ENCODE assay signal across 8 mouse cellular contexts in genomic region chr3:79261816-79262316, GRCm38 (mm10). TPM values are rescaled to one million over a fixed set of nuclear protein-coding genes. Genes with fewer than 3 reads are reported as not detected.
DNase-seq lines count a peak whose midpoint lies in the region; ATAC-seq and TF ChIP-seq lines count a peak whose summit lies in the region.

No protein-coding gene starts in this region.

- H3K4me1 ChIP-seq in kidney, postnatal 0 days (replicated peaks; ENCODE audit: insufficient read depth, low read length): no peaks in the 10 kb centered on the region
- H3K4me1 ChIP-seq in hindbrain, embryonic 13.5 days (replicated peaks): peaks cover 9% of the 10 kb centered on the region; the same call in 1 of the 2 replicates

- peak; percentile 50 for DNase-seq in gastrocnemius, postnatal 25 days
- DNase-seq in gastrocnemius, adult 18-20 months (ENCODE audit: low spot score): no peak
- peak; percentile 30 for DNase-seq in cerebellum, adult 9-11 months
- DNase-seq in kidney, postnatal 0 days (ENCODE audit: low spot score): peak; percentile 37
- DNase-seq in lung, postnatal 25 days (ENCODE audit: low spot score): peak; percentile 45
- DNase-seq in layer of hippocampus, adult 9-11 months: no peak
- DNase-seq in spleen, adult 12 weeks (ENCODE audit: low spot score): no peak

- no peaks in the 10 kb centered on the region for H3K9me3 ChIP-seq in kidney, postnatal 0 days (replicated peaks; ENCODE audit: low read length)
- no peaks in the 10 kb centered on the region for H3K9me3 ChIP-seq in hindbrain, embryonic 13.5 days

- 80% methylated on average over 6 of the region's 6 CpGs for WGBS in kidney, postnatal 0 days
- WGBS in hindbrain, embryonic 13.5 days: 76% methylated on average over 6 of the region's 6 CpGs

- H3K27ac ChIP-seq in kidney, postnatal 0 days: 0 out of 2 replicates have a peak overlapping the region, but pooled peaks have one; percentile 2
- H3K27ac ChIP-seq in hindbrain, embryonic 13.5 days: no peak overlapping the region

- no peak overlapping the region for H3K4me3 ChIP-seq in kidney, postnatal 0 days (replicated peaks; ENCODE audit: low read depth, low read length)
- H3K4me3 ChIP-seq in hindbrain, embryonic 13.5 days: no peak overlapping the region

- TF ChIP-seq CTCF in kidney, postnatal 0 days (IDR thresholded peaks at IDR 0.05; ENCODE audit: low read depth): no peak

- peak; percentile 88 for ATAC-seq in kidney, postnatal 0 days (replicated peaks; ENCODE audit: low FRiP score, low read depth)
- no peak for ATAC-seq in hindbrain, embryonic 13.5 days (ENCODE audit: low FRiP score)

- no peaks in the 10 kb centered on the region for H3K27me3 ChIP-seq in kidney, postnatal 0 days (ENCODE audit: insufficient read depth, low read length)
- no peaks in the 10 kb centered on the region for H3K27me3 ChIP-seq in hindbrain, embryonic 13.5 days

- no peak overlapping the region for H3K4me2 ChIP-seq in kidney, postnatal 0 days (ENCODE audit: low read length)
- no peak overlapping the region for H3K4me2 ChIP-seq in hindbrain, embryonic 13.5 days

- no peak overlapping the region for H3K9ac ChIP-seq in kidney, postnatal 0 days (ENCODE audit: low read depth, low read length)
- H3K9ac ChIP-seq in hindbrain, embryonic 13.5 days: no peak overlapping the region

- no peaks in the 10 kb centered on the region for H3K36me3 ChIP-seq in kidney, postnatal 0 days (ENCODE audit: insufficient read depth, low read length)
- no peaks in the 10 kb centered on the region for H3K36me3 ChIP-seq in hindbrain, embryonic 13.5 days

RNA-seq across cellular contexts. Expression of gene Rapgef2, which starts 24.5 kb away (rescaled TPM):
- total RNA-seq in gastrocnemius, postnatal 25 days (2021): 10 to 100 TPM; 13.5 to 20.6 TPM
- total RNA-seq in gastrocnemius, adult 18-20 months (2021): 10 to 100 TPM; 15.8 to 16.7 TPM
- polyA plus RNA-seq in kidney, postnatal 0 days (2015; fragmentation: Nextera tagmentation; extraction: Ambion mirVana): 3.7 and 4.4 TPM in 2 replicates
- polyA plus RNA-seq in hindbrain, embryonic 13.5 days (2015; fragmentation: Nextera tagmentation; extraction: Ambion mirVana): 8.3 and 9.5 TPM in 2 replicates

Comparison
In these comparisons a context has a peak if more than half of its experiments do, and no peak if none do; other contexts are left out.
1. DNase-seq: peak in gastrocnemius, postnatal 25 days (single experiment), cerebellum, adult 9-11 months (single experiment), kidney, postnatal 0 days (single experiment) and lung, postnatal 25 days (single experiment); none in gastrocnemius, adult 18-20 months (single experiment), layer of hippocampus, adult 9-11 months (single experiment) and spleen, adult 12 weeks (single experiment).